Mouse (Mus musculus): Measurements from ENCODE around the gene Arhgap4. TPM values are rescaled to one million over a fixed set of nuclear protein-coding genes. Genes with fewer than 3 reads are reported as not detected.

Arhgap4 gene
- 8.8 and 9.3 TPM in 2 replicates for polyA plus RNA-seq (2012; rRNA removed)
- polyA plus RNA-seq (2014; fragmentation: Nextera tagmentation; extraction: Ambion mirVana) = 2.7 and 3.7 TPM in 2 replicates

DNA sequence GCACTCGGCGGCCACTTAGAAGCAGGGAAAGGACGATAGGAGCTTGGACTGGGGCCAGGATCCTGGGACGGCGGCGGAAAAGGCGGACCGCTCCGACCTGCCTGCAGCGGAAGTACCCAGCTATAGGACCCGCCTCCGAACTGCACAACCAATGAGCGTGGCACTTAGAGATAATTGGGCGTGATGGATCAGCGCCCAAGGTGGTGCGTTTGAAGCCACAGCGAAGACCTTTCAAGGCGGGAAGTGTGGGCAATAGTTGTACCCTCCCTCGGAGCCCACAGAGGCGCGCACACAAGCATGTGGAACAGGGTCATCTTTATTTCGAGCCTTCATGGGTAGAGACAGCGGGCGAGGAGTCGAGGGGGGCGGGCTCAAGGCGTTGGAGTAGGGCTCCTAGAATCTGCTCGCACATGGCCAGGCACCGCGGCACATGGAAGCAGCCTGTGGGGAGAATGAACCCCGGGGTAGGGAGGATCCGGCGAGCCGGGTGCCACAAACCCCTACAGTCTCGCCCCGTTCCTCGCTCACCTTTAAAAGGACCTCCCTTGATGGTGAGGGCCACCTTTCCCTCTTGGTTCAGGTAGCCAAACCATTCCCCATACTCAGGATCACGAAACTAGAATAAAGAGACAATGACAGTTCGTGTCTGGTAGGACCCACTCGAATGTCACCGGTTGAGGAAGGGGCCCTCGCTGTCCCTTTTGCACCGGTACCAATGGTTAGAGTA lies at the start of gene Arhgap4, which contains the start of gene Naa10:
Gene Arhgap4 (minus strand): TSS at position 48 of the 727 bp plus-strand sequence.
Gene Naa10 (minus strand): TSS at position 122 of the 727 bp plus-strand sequence.
- no peak for TF ChIP-seq POLR2A (IDR thresholded peaks at IDR 0.05; ENCODE audit: borderline replicate concordance, extremely low read depth, insufficient read depth, insufficient read length)
- no peaks in the 10 kb centered on the region for H3K4me1 ChIP-seq (ENCODE audit: control insufficient read depth, insufficient read depth, low read length)
- H3K4me2 ChIP-seq (replicated peaks; ENCODE audit: low read depth, low read length, severe bottlenecking) = peak within 1 kb of the TSS; percentile 59
- peak within 1 kb of the TSS; percentile 38; the same call in 1 of the 2 replicates for H3K27ac ChIP-seq (replicated peaks; ENCODE audit: low read depth, low read length)
- H3K36me3 ChIP-seq (ENCODE audit: control insufficient read depth, insufficient read depth, low read length) = peaks cover 21% of the 10 kb centered on the region
- ATAC-seq (ENCODE audit: low FRiP score, low read depth) = peak; percentile 94
- peak within 1 kb of the TSS; percentile 63 for H3K9ac ChIP-seq (ENCODE audit: low read depth, low read length, severe bottlenecking)
- H3K27me3 ChIP-seq (ENCODE audit: control insufficient read depth, insufficient read depth, low read length) = no peaks in the 10 kb centered on the region
- 21% methylated on average over 43 of the region's 43 CpGs for WGBS
- peak; percentile 91 for DNase-seq (ENCODE audit: low spot score)
- H3K4me3 ChIP-seq (replicated peaks; ENCODE audit: low read length) = peak within 1 kb of the TSS; percentile 52
- H3K9me3 ChIP-seq (ENCODE audit: control insufficient read depth, low read length) = no peaks in the 10 kb centered on the region

DNA sequence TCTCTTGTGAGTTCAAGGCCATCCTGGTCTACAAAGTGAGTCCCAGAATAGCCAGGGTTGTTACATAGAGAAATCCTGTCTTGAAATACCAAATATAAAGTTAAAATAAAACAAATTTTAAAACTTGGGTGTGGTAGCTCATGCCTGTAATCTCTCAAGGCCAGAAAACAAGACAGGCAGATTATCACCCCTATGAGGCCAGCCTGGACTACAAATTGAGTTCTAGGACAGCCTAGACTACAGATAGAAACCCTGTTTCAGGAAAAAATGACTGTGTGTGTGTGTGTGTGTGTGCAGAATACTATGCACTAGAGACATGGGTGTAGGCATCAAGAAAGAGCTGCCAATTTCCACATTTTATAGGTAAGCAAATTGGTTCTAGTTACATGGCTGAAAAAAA lies 49.1 kb upstream of the Arhgap4 start:
- Histone ChIP-seq H3K27me3 (ENCODE audit: control insufficient read depth, insufficient read depth, low read length) (no peaks in the 10 kb centered on the region), H3K27ac (replicated peaks; ENCODE audit: low read depth, low read length) (no peak overlapping the region), H3K36me3 (ENCODE audit: control insufficient read depth, insufficient read depth, low read length) (no peaks in the 10 kb centered on the region), H3K4me3 (replicated peaks; ENCODE audit: low read length) (no peak overlapping the region), H3K4me1 (ENCODE audit: control insufficient read depth, insufficient read depth, low read length) (no peaks in the 10 kb centered on the region), H3K4me2 (replicated peaks; ENCODE audit: low read depth, low read length, severe bottlenecking) (no peak overlapping the region), H3K9me3 (ENCODE audit: control insufficient read depth, low read length) (no peaks in the 10 kb centered on the region), H3K9ac (ENCODE audit: low read depth, low read length, severe bottlenecking) (no peak overlapping the region)
- TF ChIP-seq POLR2A (IDR thresholded peaks at IDR 0.05; ENCODE audit: borderline replicate concordance, extremely low read depth, insufficient read depth, insufficient read length) = no peak
- DNase-seq (ENCODE audit: low spot score) = no peak
- ATAC-seq (ENCODE audit: low FRiP score, low read depth) = no peak

GRCm38 (mm10) chrX:73969729-73970128 lies 48.1 kb upstream of the Arhgap4 start:
- Histone ChIP-seq H3K4me2 (replicated peaks; ENCODE audit: low read depth, low read length, severe bottlenecking) (no peak overlapping the region), H3K27me3 (ENCODE audit: control insufficient read depth, insufficient read depth, low read length) (no peaks in the 10 kb centered on the region), H3K9ac (ENCODE audit: low read depth, low read length, severe bottlenecking) (no peak overlapping the region), H3K27ac (replicated peaks; ENCODE audit: low read depth, low read length) (no peak overlapping the region), H3K9me3 (ENCODE audit: control insufficient read depth, low read length) (no peaks in the 10 kb centered on the region), H3K4me3 (replicated peaks; ENCODE audit: low read length) (no peak overlapping the region), H3K4me1 (ENCODE audit: control insufficient read depth, insufficient read depth, low read length) (no peaks in the 10 kb centered on the region), H3K36me3 (ENCODE audit: control insufficient read depth, insufficient read depth, low read length) (no peaks in the 10 kb centered on the region)
- DNase-seq (ENCODE audit: low spot score) (no peak), ATAC-seq (ENCODE audit: low FRiP score, low read depth) (no peak)
- WGBS = 89% methylated on average over 2 of the region's 2 CpGs
- TF ChIP-seq POLR2A (IDR thresholded peaks at IDR 0.05; ENCODE audit: borderline replicate concordance, extremely low read depth, insufficient read depth, insufficient read length) = no peak

DNA sequence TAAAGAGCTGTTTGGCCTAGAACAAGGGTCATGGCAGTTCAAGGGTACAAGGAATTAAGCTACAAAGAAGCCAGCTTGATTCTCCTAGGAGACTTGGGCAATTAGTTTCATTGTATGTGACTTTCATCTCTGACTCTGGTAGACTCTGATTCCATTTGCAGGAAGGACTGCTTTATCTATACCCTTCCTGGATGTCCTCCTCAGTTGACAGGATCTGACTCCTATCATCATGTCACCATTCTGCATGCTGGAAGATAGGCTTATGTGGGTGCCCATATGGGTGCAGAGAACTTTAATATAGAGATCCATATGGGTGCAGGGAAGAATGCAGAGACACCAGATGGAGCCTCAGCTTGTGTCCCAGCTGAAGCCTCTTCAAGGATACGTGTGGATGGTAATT lies 47.5 kb upstream of the Arhgap4 start:
- TF ChIP-seq POLR2A (IDR thresholded peaks at IDR 0.05; ENCODE audit: borderline replicate concordance, extremely low read depth, insufficient read depth, insufficient read length) = no peak
- WGBS = 83% methylated on average over 1 of the region's 1 CpGs
- Histone ChIP-seq H3K4me1 (ENCODE audit: control insufficient read depth, insufficient read depth, low read length) (no peaks in the 10 kb centered on the region; the same call in 1 of the 2 replicates), H3K9me3 (ENCODE audit: control insufficient read depth, low read length) (no peaks in the 10 kb centered on the region), H3K27ac (replicated peaks; ENCODE audit: low read depth, low read length) (no peak overlapping the region), H3K27me3 (ENCODE audit: control insufficient read depth, insufficient read depth, low read length) (no peaks in the 10 kb centered on the region), H3K4me2 (replicated peaks; ENCODE audit: low read depth, low read length, severe bottlenecking) (no peak overlapping the region), H3K4me3 (replicated peaks; ENCODE audit: low read length) (no peak overlapping the region), H3K36me3 (ENCODE audit: control insufficient read depth, insufficient read depth, low read length) (no peaks in the 10 kb centered on the region), H3K9ac (ENCODE audit: low read depth, low read length, severe bottlenecking) (no peak overlapping the region)
- DNase-seq (ENCODE audit: low spot score) (no peak), ATAC-seq (ENCODE audit: low FRiP score, low read depth) (no peak)

GRCm38 (mm10) chrX:73967177-73968075 lies 45.8 kb upstream of the Arhgap4 start:
- WGBS = 21% methylated on average over 45 of the region's 60 CpGs
- Histone ChIP-seq H3K4me2 (replicated peaks; ENCODE audit: low read depth, low read length, severe bottlenecking) (peak overlapping the region; percentile 52), H3K4me1 (ENCODE audit: control insufficient read depth, insufficient read depth, low read length) (peaks cover 6% of the 10 kb centered on the region), H3K27me3 (ENCODE audit: control insufficient read depth, insufficient read depth, low read length) (no peaks in the 10 kb centered on the region), H3K9ac (ENCODE audit: low read depth, low read length, severe bottlenecking) (peak overlapping the region; percentile 76), H3K9me3 (ENCODE audit: control insufficient read depth, low read length) (no peaks in the 10 kb centered on the region), H3K27ac (replicated peaks; ENCODE audit: low read depth, low read length) (peak overlapping the region; percentile 99), H3K4me3 (replicated peaks; ENCODE audit: low read length) (peak overlapping the region; percentile 62), H3K36me3 (ENCODE audit: control insufficient read depth, insufficient read depth, low read length) (no peaks in the 10 kb centered on the region)
- DNase-seq (ENCODE audit: low spot score) (peak; percentile 91), ATAC-seq (ENCODE audit: low FRiP score, low read depth) (peak; percentile 89)
- TF ChIP-seq POLR2A (IDR thresholded peaks at IDR 0.05; ENCODE audit: borderline replicate concordance, extremely low read depth, insufficient read depth, insufficient read length) = no peak
